Mouse (Mus musculus) lung, embryonic 14.5 days (tissue): Measurements from ENCODE around the gene Art5. TPM values are rescaled to one million over a fixed set of nuclear protein-coding genes. Genes with fewer than 3 reads are reported as not detected.
A peak's percentile ranks its signal among the peaks of the same experiment; 100 is the strongest.

Source experiments
- ATAC-seq: fragments of 200-750 bp; cut with Nextera tagmentation; 2 replicates; pipeline ENCODE4 v1.8.0; 2017; ENCODE audit warnings: mild to moderate bottlenecking, moderate TSS enrichment, moderate library complexity; ENCODE audit not compliant: insufficient read depth
- DNase-seq: peaks from one replicate; pipeline ENCODE4 v3.0.0-alpha.2; 2015
- H3K27ac ChIP-seq: fragments of 300-500 bp; sonication (generic); 2 replicates; pipeline ENCODE4 v1.5.1; 2014; ENCODE audit warnings: low read depth, mild to moderate bottlenecking, moderate library complexity
- H3K27me3 ChIP-seq: fragments of 300-500 bp; sonication (generic); 2 replicates; pipeline ENCODE4 v1.6.1; 2014; ENCODE audit warnings: low read length, control low read depth; ENCODE audit not compliant: insufficient read depth
- H3K36me3 ChIP-seq: fragments of 300-500 bp; sonication (generic); 2 replicates; pipeline ENCODE4 v1.6.1; 2014; ENCODE audit warnings: control low read depth; ENCODE audit not compliant: insufficient read depth
- H3K4me1 ChIP-seq: fragments of 300-500 bp; sonication (generic); 2 replicates; pipeline ENCODE4 v1.6.1; 2014; ENCODE audit warnings: antibody characterized with exemption, control low read depth; ENCODE audit not compliant: insufficient read depth
- H3K4me2 ChIP-seq: fragments of 300-500 bp; sonication (generic); 2 replicates; pipeline ENCODE4 v1.6.1; 2014; ENCODE audit warnings: mild to moderate bottlenecking
- H3K4me3 ChIP-seq: fragments of 300-500 bp; sonication (generic); 2 replicates; pipeline ENCODE4 v1.5.1; 2014; ENCODE audit warnings: low read depth, low read length
- H3K9ac ChIP-seq: fragments of 300-500 bp; sonication (generic); 2 replicates; pipeline ENCODE4 v1.6.1; 2014
- H3K9me3 ChIP-seq: fragments of 300-500 bp; sonication (generic); 2 replicates; pipeline ENCODE4 v1.6.1; 2016; ENCODE audit warnings: low read depth, low read length, control low read depth
- CTCF ChIP-seq: IDR thresholded peaks from 2 replicates; pipeline ENCODE4 v1.5.1; 2016; ENCODE audit warnings: antibody characterized with exemption, low read depth
- WGBS: fragments of 180-500 bp; shearing (Covaris S2); extraction: QIAGEN DNeasy Blood & Tissue Kit; methylation state at CpG from one replicate; pipeline ENCODE4 v1.1.7; 2014; 5-methylcytosine and 5-hydroxymethylcytosine counted together
- polyA plus RNA-seq: library from polyadenylated mRNA; unstranded; fragments of >200 nt; fragmentation: Nextera tagmentation; extraction: Ambion mirVana; gene quantifications from 2 replicates; pipeline ENCODE4 v1.2.1, GENCODE M21; 2014

Art5 gene
- polyA plus RNA-seq, 1 experiment from 2014 or later: 1.2 TPM

GRCm38 (mm10) chr7:102116579-102117331 is 7.5 kb upstream of the Art5 start, which contains the start of gene Chrna10:
Gene Chrna10, minus strand, starts transcription at chr7:102116828.
- peak; percentile 42; the same call in 1 of the 2 replicates for ATAC-seq
- no peak within 1 kb of the TSS for H3K9ac ChIP-seq
- DNase-seq: no peak
- 33% methylated on average over 7 of the region's 7 CpGs for WGBS
- H3K36me3 ChIP-seq: peaks cover 38% of the 10 kb centered on the region
- no peak for TF ChIP-seq CTCF
- no peak within 1 kb of the TSS for H3K4me2 ChIP-seq
- H3K9me3 ChIP-seq: no peaks in the 10 kb centered on the region
- no peaks in the 10 kb centered on the region for H3K4me1 ChIP-seq
- no peak within 1 kb of the TSS for H3K27ac ChIP-seq
- H3K27me3 ChIP-seq: no peaks in the 10 kb centered on the region
- H3K4me3 ChIP-seq: no peak within 1 kb of the TSS

GRCm38 (mm10) chr7:102113151-102113729 is 4.0 kb upstream of the Art5 start:
- ATAC-seq: no peak
- Histone ChIP-seq H3K9me3 (no peaks in the 10 kb centered on the region), H3K4me3 (no peak overlapping the region), H3K9ac (no peak overlapping the region), H3K27ac (no peak overlapping the region), H3K4me1 (no peaks in the 10 kb centered on the region), H3K27me3 (no peaks in the 10 kb centered on the region), H3K4me2 (no peak overlapping the region), H3K36me3 (peaks cover 3% of the 10 kb centered on the region; the same call in 1 of the 2 replicates)
- TF ChIP-seq CTCF: no peak
- no peak for DNase-seq
- 63% methylated on average over 45 of the region's 45 CpGs for WGBS

GRCm38 (mm10) chr7:102109746-102110145 is 457 bp upstream of the Art5 start:
- no peak for DNase-seq
- no peak overlapping the region for H3K9ac ChIP-seq
- no peaks in the 10 kb centered on the region for H3K27me3 ChIP-seq
- 79% methylated on average over 4 of the region's 4 CpGs for WGBS
- H3K4me1 ChIP-seq: peaks cover 4% of the 10 kb centered on the region; the same call in 1 of the 2 replicates
- H3K4me3 ChIP-seq: no peak overlapping the region
- H3K9me3 ChIP-seq: no peaks in the 10 kb centered on the region
- H3K36me3 ChIP-seq: no peaks in the 10 kb centered on the region
- no peak overlapping the region for H3K27ac ChIP-seq
- no peak for ATAC-seq
- TF ChIP-seq CTCF: no peak
- no peak overlapping the region for H3K4me2 ChIP-seq

GRCm38 (mm10) chr7:102108206-102108605 is 1.1 kb downstream of the Art5 start:
- Histone ChIP-seq H3K36me3 (no peaks in the 10 kb centered on the region), H3K27ac (no peak overlapping the region), H3K4me3 (no peak overlapping the region), H3K27me3 (no peaks in the 10 kb centered on the region), H3K9me3 (no peaks in the 10 kb centered on the region), H3K9ac (no peak overlapping the region), H3K4me2 (no peak overlapping the region), H3K4me1 (peaks cover 4% of the 10 kb centered on the region; the same call in 1 of the 2 replicates)
- no peak for ATAC-seq
- no peak for DNase-seq
- 92% methylated on average over 1 of the region's 1 CpGs for WGBS
- TF ChIP-seq CTCF: no peak

GRCm38 (mm10) chr7:102106700-102107141 is 2.6 kb downstream of the Art5 start:
- Histone ChIP-seq H3K4me1 (peaks cover 4% of the 10 kb centered on the region; the same call in 1 of the 2 replicates), H3K4me3 (peak overlapping the region; percentile 27), H3K4me2 (peak overlapping the region; percentile 64), H3K9me3 (no peaks in the 10 kb centered on the region), H3K27me3 (no peaks in the 10 kb centered on the region), H3K27ac (no peak overlapping the region), H3K36me3 (no peaks in the 10 kb centered on the region), H3K9ac (peak overlapping the region; percentile 46)
- 0 out of 2 replicates have a peak, but pooled peaks have one; percentile 13 for TF ChIP-seq CTCF
- WGBS: 9% methylated on average over 23 of the region's 23 CpGs
- DNase-seq: peak; percentile 57
- ATAC-seq: peak; percentile 12; the same call in 1 of the 2 replicates

GRCm38 (mm10) chr7:102104126-102104525 is 5.2 kb downstream of the Art5 start:
- Histone ChIP-seq H3K36me3 (no peaks in the 10 kb centered on the region), H3K27ac (no peak overlapping the region), H3K4me3 (no peak overlapping the region), H3K4me1 (peaks cover 12% of the 10 kb centered on the region), H3K9me3 (no peaks in the 10 kb centered on the region), H3K27me3 (no peaks in the 10 kb centered on the region), H3K9ac (no peak overlapping the region), H3K4me2 (no peak overlapping the region)
- TF ChIP-seq CTCF: no peak
- 56% methylated on average over 5 of the region's 5 CpGs for WGBS
- peak; percentile 40 for DNase-seq
- ATAC-seq: no peak

GRCm38 (mm10) chr7:102103555-102103954 is 5.7 kb downstream of the Art5 start:
- Histone ChIP-seq H3K9ac (no peak overlapping the region), H3K4me1 (peaks cover 12% of the 10 kb centered on the region), H3K4me2 (no peak overlapping the region), H3K36me3 (no peaks in the 10 kb centered on the region), H3K27ac (no peak overlapping the region), H3K9me3 (no peaks in the 10 kb centered on the region), H3K4me3 (no peak overlapping the region), H3K27me3 (no peaks in the 10 kb centered on the region)
- no peak for ATAC-seq
- TF ChIP-seq CTCF: no peak
- WGBS: 63% methylated on average over 2 of the region's 2 CpGs
- no peak for DNase-seq
